Mouse (Mus musculus): ENCODE results near the gene Ascl5. TPM values are rescaled to one million over a fixed set of nuclear protein-coding genes. Genes with fewer than 3 reads are reported as not detected.

The Ascl5 gene
- total RNA-seq (2014; rRNA removed; ENCODE audit: low replicate concordance) (not detected in 2 replicates), polyA plus RNA-seq (2015; fragmentation: Nextera tagmentation; extraction: Ambion mirVana) (not detected in 2 replicates)

DNA sequence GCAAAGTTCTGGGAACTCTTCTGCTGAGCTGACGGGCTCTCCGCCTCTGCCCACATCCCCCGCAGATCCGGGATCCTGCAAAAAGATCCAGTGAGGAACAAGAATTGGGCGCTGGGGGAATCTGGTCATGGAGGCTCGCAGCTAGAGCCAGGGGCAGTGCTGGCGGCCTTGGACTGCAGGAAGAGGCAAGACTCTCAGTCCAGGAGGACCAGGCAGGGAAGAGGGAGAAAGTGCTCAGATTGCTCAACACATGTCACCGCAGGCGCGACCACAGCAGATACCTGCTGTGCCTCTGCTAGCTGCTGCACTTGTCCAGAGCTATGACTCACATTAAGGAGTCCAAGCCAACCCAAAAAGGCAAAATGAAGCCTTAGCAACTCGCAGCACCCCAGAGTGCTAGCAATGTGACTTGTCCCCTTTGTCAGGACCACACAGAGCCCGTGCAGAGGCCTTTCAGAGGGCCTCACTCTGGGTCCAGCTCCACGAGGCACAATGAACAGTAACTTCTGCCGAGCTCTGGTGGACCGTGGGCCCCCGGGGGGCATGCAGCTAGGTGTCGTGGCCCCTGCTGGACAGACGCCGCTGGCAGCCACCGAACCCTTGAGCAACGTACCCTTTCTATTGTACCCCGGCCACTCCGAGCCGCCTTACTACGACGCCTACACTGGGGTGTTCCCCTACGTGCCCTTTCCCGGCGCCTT is at the start of gene Ascl5:
Gene Ascl5, plus strand, starts transcription at position 493 of the 701 bp plus-strand sequence.
- Histone ChIP-seq H3K9ac (replicated peaks; ENCODE audit: low read depth, low read length) (no peak within 1 kb of the TSS), H3K27ac (ENCODE audit: low read depth) (no peak within 1 kb of the TSS), H3K36me3 (replicated peaks; ENCODE audit: control insufficient read depth, insufficient read depth, low read length) (no peaks in the 10 kb centered on the region), H3K27me3 (ENCODE audit: control insufficient read depth, insufficient read depth, low read length) (peaks cover 59% of the 10 kb centered on the region), H3K4me1 (ENCODE audit: control insufficient read depth, insufficient read depth) (no peaks in the 10 kb centered on the region), H3K4me2 (ENCODE audit: low read depth, low read length) (peak within 1 kb of the TSS; percentile 29), H3K9me3 (replicated peaks; ENCODE audit: control insufficient read depth, low read length) (no peaks in the 10 kb centered on the region), H3K4me3 (ENCODE audit: low read depth, low read length) (peak within 1 kb of the TSS; percentile 25)
- TF ChIP-seq CTCF (IDR thresholded peaks at IDR 0.05; ENCODE audit: low read depth) (no peak), EP300 (IDR thresholded peaks at IDR 0.05; ENCODE audit: low read depth) (no peak)
- 19% methylated on average over 29 of the region's 29 CpGs for WGBS
- DNase-seq (ENCODE audit: low spot score), result no peak
- ATAC-seq (ENCODE audit: insufficient read depth, low read depth), result no peak

DNA sequence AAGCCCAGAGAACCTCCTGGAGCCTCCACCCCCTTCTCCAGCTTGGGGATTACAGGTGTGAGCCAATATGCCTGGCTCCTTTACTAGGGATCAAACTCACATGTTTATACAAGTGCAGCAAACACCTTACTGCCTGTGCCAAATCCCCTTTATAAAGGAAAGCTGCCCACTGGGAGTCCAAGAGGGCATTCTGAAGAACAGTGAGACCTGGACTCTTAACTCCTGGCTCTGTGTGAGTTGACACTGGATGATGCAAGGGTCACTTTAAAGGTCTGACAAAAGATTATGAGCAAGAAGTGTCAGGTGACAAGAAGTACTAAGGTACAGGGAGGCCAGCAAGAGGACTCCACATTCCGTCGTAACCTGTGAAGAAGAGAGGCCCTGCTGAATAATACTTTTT is 49.2 kb upstream of the Ascl5 start:
- 80% methylated on average over 2 of the region's 2 CpGs for WGBS
- H3K36me3 ChIP-seq (replicated peaks; ENCODE audit: control insufficient read depth, insufficient read depth, low read length), result no peaks in the 10 kb centered on the region
- no peak for ATAC-seq (ENCODE audit: insufficient read depth, low read depth)
- H3K9me3 ChIP-seq (replicated peaks; ENCODE audit: control insufficient read depth, low read length), result no peaks in the 10 kb centered on the region
- H3K27me3 ChIP-seq (ENCODE audit: control insufficient read depth, insufficient read depth, low read length), result no peaks in the 10 kb centered on the region
- H3K9ac ChIP-seq (replicated peaks; ENCODE audit: low read depth, low read length), result no peak overlapping the region
- H3K27ac ChIP-seq (ENCODE audit: low read depth), result no peak overlapping the region
- TF ChIP-seq EP300 (IDR thresholded peaks at IDR 0.05; ENCODE audit: low read depth), result no peak
- no peak for TF ChIP-seq CTCF (IDR thresholded peaks at IDR 0.05; ENCODE audit: low read depth)
- DNase-seq (ENCODE audit: low spot score), result no peak
- H3K4me1 ChIP-seq (ENCODE audit: control insufficient read depth, insufficient read depth), result peaks cover 5% of the 10 kb centered on the region; the same call in 1 of the 2 replicates
- H3K4me2 ChIP-seq (ENCODE audit: low read depth, low read length), result no peak overlapping the region
- H3K4me3 ChIP-seq (ENCODE audit: low read depth, low read length), result no peak overlapping the region

DNA sequence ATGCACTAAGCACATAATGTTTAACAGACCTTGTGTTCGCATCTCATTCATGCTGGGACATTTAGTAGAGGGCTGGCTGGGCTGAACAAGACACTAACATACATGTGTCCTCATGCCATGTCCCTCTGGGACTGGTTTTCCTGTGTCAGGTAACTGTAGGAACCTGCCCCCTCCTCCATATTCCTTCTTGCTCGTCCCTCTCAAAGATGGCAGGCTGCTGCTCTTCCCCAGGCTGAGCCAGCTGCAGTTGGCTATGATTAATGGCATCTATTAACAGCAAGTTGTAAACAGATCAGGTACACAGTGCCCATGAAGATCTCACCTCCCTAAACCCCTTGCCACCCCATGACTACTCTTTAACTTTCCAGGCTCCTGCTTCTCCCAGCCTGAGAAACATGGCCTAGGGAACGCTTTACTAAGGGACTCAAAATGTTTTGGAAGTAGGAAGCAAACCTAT is 44.3 kb upstream of the Ascl5 start, which contains the start of gene Igfn1:
Gene Igfn1, minus strand, starts transcription at position 51 of the 457 bp plus-strand sequence.
- Histone ChIP-seq H3K9me3 (replicated peaks; ENCODE audit: control insufficient read depth, low read length) (peaks cover 4% of the 10 kb centered on the region), H3K4me3 (ENCODE audit: low read depth, low read length) (peak within 1 kb of the TSS; percentile 52), H3K4me2 (ENCODE audit: low read depth, low read length) (peak within 1 kb of the TSS; percentile 76), H3K27me3 (ENCODE audit: control insufficient read depth, insufficient read depth, low read length) (no peaks in the 10 kb centered on the region), H3K4me1 (ENCODE audit: control insufficient read depth, insufficient read depth) (0 out of 2 replicates have a peak, but pooled peaks cover 4% of the 10 kb centered on the region), H3K36me3 (replicated peaks; ENCODE audit: control insufficient read depth, insufficient read depth, low read length) (no peaks in the 10 kb centered on the region), H3K9ac (replicated peaks; ENCODE audit: low read depth, low read length) (no peak within 1 kb of the TSS), H3K27ac (ENCODE audit: low read depth) (no peak within 1 kb of the TSS)
- no peak for TF ChIP-seq EP300 (IDR thresholded peaks at IDR 0.05; ENCODE audit: low read depth)
- no peak for TF ChIP-seq CTCF (IDR thresholded peaks at IDR 0.05; ENCODE audit: low read depth)
- WGBS, result 91% methylated on average over 3 of the region's 3 CpGs
- DNase-seq (ENCODE audit: low spot score), result no peak
- ATAC-seq (ENCODE audit: insufficient read depth, low read depth), result no peak

DNA sequence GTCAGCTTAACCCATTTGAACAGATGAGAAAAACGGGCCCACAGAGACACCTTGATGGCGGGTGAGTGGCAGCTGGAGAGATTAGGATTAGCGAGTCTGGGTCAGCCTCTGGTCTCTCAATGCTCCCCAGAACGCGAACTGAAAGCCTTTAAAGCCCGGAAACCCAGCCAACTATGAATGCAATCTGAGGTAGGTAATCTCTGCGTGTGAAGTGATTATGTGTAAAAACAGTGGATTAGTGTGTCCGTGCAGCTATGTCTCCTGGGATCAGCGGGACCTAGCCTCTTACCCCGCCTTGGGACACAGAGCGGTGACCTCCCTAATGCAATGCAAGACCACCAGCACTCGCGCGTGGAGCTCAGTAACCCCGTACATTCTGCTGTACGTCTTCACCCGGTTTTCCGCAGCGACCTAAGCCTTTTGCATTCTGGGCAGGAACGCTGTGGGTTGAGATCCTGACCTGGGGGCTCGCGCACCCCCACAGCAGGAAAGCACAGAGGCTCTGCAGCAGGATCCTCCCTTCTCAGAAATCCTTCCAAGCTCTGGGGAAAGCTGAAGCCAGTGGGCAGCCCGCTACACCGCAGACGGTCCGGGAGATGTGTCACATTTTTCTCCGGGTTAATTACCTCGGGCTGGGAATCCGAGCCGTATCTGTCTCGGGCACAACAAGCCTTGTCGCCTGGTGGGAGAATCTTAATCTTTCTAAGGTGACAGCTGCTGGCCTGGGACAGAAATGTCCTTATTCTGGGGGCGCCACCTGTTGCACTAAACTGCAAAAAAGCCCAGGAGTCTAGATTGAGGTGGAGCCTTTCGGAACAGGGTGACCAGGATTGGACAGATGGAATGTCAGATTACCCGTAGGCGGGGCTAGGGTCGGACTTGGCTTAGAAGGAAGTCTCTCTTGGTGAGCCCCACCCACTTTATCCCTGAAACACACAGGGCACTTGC is 43.1 kb upstream of the Ascl5 start, which contains the start of gene Tmem9:
Gene Tmem9, plus strand, starts transcription at position 940 of the 948 bp plus-strand sequence.
- TF ChIP-seq CTCF (IDR thresholded peaks at IDR 0.05; ENCODE audit: low read depth) (no peak), EP300 (IDR thresholded peaks at IDR 0.05; ENCODE audit: low read depth) (no peak)
- Histone ChIP-seq H3K4me1 (ENCODE audit: control insufficient read depth, insufficient read depth) (0 out of 2 replicates have a peak, but pooled peaks cover 4% of the 10 kb centered on the region), H3K4me3 (ENCODE audit: low read depth, low read length) (peak within 1 kb of the TSS; percentile 52), H3K4me2 (ENCODE audit: low read depth, low read length) (peak within 1 kb of the TSS; percentile 76), H3K36me3 (replicated peaks; ENCODE audit: control insufficient read depth, insufficient read depth, low read length) (no peaks in the 10 kb centered on the region), H3K27me3 (ENCODE audit: control insufficient read depth, insufficient read depth, low read length) (no peaks in the 10 kb centered on the region), H3K9ac (replicated peaks; ENCODE audit: low read depth, low read length) (no peak within 1 kb of the TSS; the same call in 1 of the 2 replicates), H3K9me3 (replicated peaks; ENCODE audit: control insufficient read depth, low read length) (peaks cover 4% of the 10 kb centered on the region), H3K27ac (ENCODE audit: low read depth) (no peak within 1 kb of the TSS)
- DNase-seq (ENCODE audit: low spot score) (peak; percentile 33), ATAC-seq (ENCODE audit: insufficient read depth, low read depth) (peak; percentile 81)
- 4% methylated on average over 37 of the region's 37 CpGs for WGBS

DNA sequence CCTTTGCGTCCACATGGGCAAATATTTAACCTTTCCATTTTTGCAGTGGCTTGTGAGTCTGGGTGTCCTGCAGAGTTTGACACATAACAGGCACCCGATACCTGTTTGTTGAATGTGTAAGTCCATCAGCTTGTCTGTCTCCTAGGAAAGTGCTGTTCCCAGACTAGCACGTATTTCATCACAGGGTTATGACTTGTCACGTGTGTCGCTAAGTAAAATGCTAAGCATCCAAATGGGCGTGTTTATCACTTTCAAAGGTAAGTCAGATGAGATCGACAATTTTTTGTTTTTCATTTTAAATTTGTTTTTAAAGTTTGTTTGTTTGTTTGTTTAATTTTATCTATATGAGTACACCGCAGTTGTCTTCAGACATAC is 42.5 kb upstream of the Ascl5 start:
- DNase-seq (ENCODE audit: low spot score), result peak; percentile 16
- TF ChIP-seq EP300 (IDR thresholded peaks at IDR 0.05; ENCODE audit: low read depth) (no peak), CTCF (IDR thresholded peaks at IDR 0.05; ENCODE audit: low read depth) (no peak)
- Histone ChIP-seq H3K4me3 (ENCODE audit: low read depth, low read length) (peak overlapping the region; percentile 52), H3K36me3 (replicated peaks; ENCODE audit: control insufficient read depth, insufficient read depth, low read length) (no peaks in the 10 kb centered on the region), H3K9me3 (replicated peaks; ENCODE audit: control insufficient read depth, low read length) (peaks cover 4% of the 10 kb centered on the region), H3K27me3 (ENCODE audit: control insufficient read depth, insufficient read depth, low read length) (no peaks in the 10 kb centered on the region), H3K4me2 (ENCODE audit: low read depth, low read length) (peak overlapping the region; percentile 76), H3K9ac (replicated peaks; ENCODE audit: low read depth, low read length) (no peak overlapping the region), H3K27ac (ENCODE audit: low read depth) (no peak overlapping the region), H3K4me1 (ENCODE audit: control insufficient read depth, insufficient read depth) (0 out of 2 replicates have a peak, but pooled peaks cover 4% of the 10 kb centered on the region)
- WGBS, result 14% methylated on average over 8 of the region's 8 CpGs
- peak; percentile 20; the same call in 1 of the 2 replicates for ATAC-seq (ENCODE audit: insufficient read depth, low read depth)

Measured in heart, postnatal 0 days (tissue).